Mouse (Mus musculus): Measurements from ENCODE around the gene Tenm4. TPM values are rescaled to one million over a fixed set of nuclear protein-coding genes. Genes with fewer than 3 reads are reported as not detected.
A peak's percentile ranks its signal among the peaks of the same experiment; 100 is the strongest.

Tenm4 gene
- polyA plus RNA-seq, 1 experiment from 2014 or later: 9.1 TPM

DNA sequence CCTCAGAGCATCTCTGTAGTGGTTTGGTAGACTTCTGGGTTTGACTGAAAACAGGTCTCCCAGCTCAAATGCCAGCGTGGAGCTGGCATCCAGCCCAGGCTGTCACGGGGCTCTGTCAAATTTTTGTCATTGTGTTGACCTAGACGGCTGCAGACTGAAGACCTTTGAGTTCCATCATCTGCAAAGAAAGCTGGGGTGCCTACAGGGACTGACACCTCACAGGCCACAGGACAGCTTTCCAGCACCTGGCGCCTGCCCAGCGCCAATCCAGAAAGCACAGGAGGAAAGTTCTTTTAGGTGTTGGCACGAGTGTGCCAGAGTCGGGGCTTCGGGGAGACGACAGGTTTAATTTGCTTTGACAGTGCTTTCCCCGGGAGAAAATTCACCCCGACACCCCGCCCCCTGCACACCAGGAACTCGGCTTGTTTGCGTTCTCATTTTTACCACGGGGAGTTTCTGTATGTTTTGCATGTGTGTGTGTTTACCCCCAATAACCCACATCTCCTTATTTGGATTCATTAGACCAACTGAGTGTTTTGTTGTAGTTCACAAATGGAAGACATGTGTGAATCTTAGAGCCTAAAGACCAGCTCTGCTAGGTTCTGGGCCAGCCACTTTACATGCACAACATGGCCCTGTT lies 594.4 kb downstream of the Tenm4 start:
- H3K4me2 ChIP-seq (ENCODE audit: low read depth, low read length): peak overlapping the region; percentile 31; the same call in 1 of the 2 replicates
- H3K27me3 ChIP-seq (ENCODE audit: control insufficient read depth, insufficient read depth, low read length): no peaks in the 10 kb centered on the region
- peak; percentile 72 for ATAC-seq (replicated peaks; ENCODE audit: extremely low read depth, insufficient read depth, low FRiP score)
- no peaks in the 10 kb centered on the region for H3K36me3 ChIP-seq (ENCODE audit: control insufficient read depth, insufficient read depth)
- H3K4me1 ChIP-seq (ENCODE audit: control insufficient read depth, insufficient read depth, low read length): peaks cover 12% of the 10 kb centered on the region
- WGBS: 38% methylated on average over 15 of the region's 15 CpGs
- peaks cover 7% of the 10 kb centered on the region; the same call in 1 of the 2 replicates for H3K9me3 ChIP-seq (replicated peaks; ENCODE audit: control insufficient read depth, low read length)
- H3K4me3 ChIP-seq (ENCODE audit: low read length): 0 out of 2 replicates have a peak overlapping the region, but pooled peaks have one; percentile 9
- no peak overlapping the region for H3K9ac ChIP-seq (ENCODE audit: low read length)
- no peak overlapping the region for H3K27ac ChIP-seq (ENCODE audit: low read length)

GRCm38 (mm10) chr7:96767090-96767489 lies 596.0 kb downstream of the Tenm4 start:
- Histone ChIP-seq H3K36me3 (ENCODE audit: control insufficient read depth, insufficient read depth) (no peaks in the 10 kb centered on the region), H3K4me3 (ENCODE audit: low read length) (no peak overlapping the region), H3K27me3 (ENCODE audit: control insufficient read depth, insufficient read depth, low read length) (no peaks in the 10 kb centered on the region; the same call in 1 of the 2 replicates), H3K27ac (ENCODE audit: low read length) (no peak overlapping the region), H3K9ac (ENCODE audit: low read length) (no peak overlapping the region), H3K4me1 (ENCODE audit: control insufficient read depth, insufficient read depth, low read length) (peaks cover 12% of the 10 kb centered on the region), H3K9me3 (replicated peaks; ENCODE audit: control insufficient read depth, low read length) (peaks cover 7% of the 10 kb centered on the region; the same call in 1 of the 2 replicates), H3K4me2 (ENCODE audit: low read depth, low read length) (no peak overlapping the region)
- 81% methylated on average over 3 of the region's 3 CpGs for WGBS
- ATAC-seq (replicated peaks; ENCODE audit: extremely low read depth, insufficient read depth, low FRiP score): no peak

GRCm38 (mm10) chr7:96768718-96769117 lies 597.7 kb downstream of the Tenm4 start:
- Histone ChIP-seq H3K4me2 (ENCODE audit: low read depth, low read length) (no peak overlapping the region), H3K27me3 (ENCODE audit: control insufficient read depth, insufficient read depth, low read length) (peaks cover 1% of the 10 kb centered on the region; the same call in 1 of the 2 replicates), H3K36me3 (ENCODE audit: control insufficient read depth, insufficient read depth) (no peaks in the 10 kb centered on the region), H3K4me3 (ENCODE audit: low read length) (no peak overlapping the region), H3K9me3 (replicated peaks; ENCODE audit: control insufficient read depth, low read length) (peaks cover 10% of the 10 kb centered on the region; the same call in 1 of the 2 replicates), H3K9ac (ENCODE audit: low read length) (no peak overlapping the region), H3K4me1 (ENCODE audit: control insufficient read depth, insufficient read depth, low read length) (peaks cover 12% of the 10 kb centered on the region), H3K27ac (ENCODE audit: low read length) (no peak overlapping the region)
- ATAC-seq (replicated peaks; ENCODE audit: extremely low read depth, insufficient read depth, low FRiP score): no peak; the same call in 1 of the 2 replicates
- WGBS: 79% methylated on average over 6 of the region's 6 CpGs

DNA sequence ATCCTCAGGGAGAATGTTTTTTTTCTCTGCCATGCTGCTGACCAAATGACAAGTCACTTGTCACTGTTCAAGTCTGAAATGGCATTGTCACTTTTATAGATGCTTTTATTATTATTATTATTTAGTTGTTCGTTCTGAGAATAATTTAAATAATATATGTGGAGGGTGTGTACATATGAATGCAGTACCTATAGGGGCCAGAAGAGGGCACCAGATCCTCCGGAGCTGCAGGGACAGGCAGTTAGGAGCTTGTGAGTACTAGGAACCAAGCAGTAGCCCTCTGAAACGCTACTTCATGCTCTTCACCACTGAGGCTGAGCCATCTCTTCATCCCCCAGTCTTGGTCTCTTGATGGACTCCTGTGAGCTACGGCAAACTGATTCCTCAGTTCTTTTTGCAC lies 598.7 kb downstream of the Tenm4 start:
- Histone ChIP-seq H3K9me3 (replicated peaks; ENCODE audit: control insufficient read depth, low read length) (peaks cover 10% of the 10 kb centered on the region; the same call in 1 of the 2 replicates), H3K4me3 (ENCODE audit: low read length) (no peak overlapping the region), H3K4me2 (ENCODE audit: low read depth, low read length) (no peak overlapping the region), H3K9ac (ENCODE audit: low read length) (no peak overlapping the region), H3K27ac (ENCODE audit: low read length) (no peak overlapping the region), H3K4me1 (ENCODE audit: control insufficient read depth, insufficient read depth, low read length) (peaks cover 11% of the 10 kb centered on the region), H3K27me3 (ENCODE audit: control insufficient read depth, insufficient read depth, low read length) (peaks cover 7% of the 10 kb centered on the region; the same call in 1 of the 2 replicates), H3K36me3 (ENCODE audit: control insufficient read depth, insufficient read depth) (no peaks in the 10 kb centered on the region)
- ATAC-seq (replicated peaks; ENCODE audit: extremely low read depth, insufficient read depth, low FRiP score): no peak
- 68% methylated on average over 4 of the region's 4 CpGs for WGBS

DNA sequence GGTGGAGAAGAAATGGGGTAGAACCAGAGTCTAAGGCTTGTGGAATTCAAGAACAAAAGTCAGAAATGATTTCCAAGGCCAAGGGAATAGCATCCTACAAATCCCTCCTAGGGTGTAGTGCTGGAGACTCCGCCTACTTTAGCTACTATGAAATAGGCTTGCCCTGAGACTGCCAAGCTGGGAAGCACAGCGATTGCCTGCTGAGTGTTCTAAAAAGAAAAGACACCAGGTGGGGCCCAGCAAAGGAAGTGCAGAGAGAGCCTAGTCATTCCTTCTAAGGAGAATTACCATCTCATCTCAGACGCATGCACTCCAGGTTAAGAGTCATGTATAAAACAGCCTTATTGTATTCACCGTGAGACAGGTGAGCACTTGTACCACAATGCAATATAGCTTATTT lies 601.9 kb downstream of the Tenm4 start:
- no peak for ATAC-seq (replicated peaks; ENCODE audit: extremely low read depth, insufficient read depth, low FRiP score)
- 66% methylated on average over 4 of the region's 4 CpGs for WGBS
- no peaks in the 10 kb centered on the region for H3K36me3 ChIP-seq (ENCODE audit: control insufficient read depth, insufficient read depth)

GRCm38 (mm10) chr7:96773585-96774225 lies 602.7 kb downstream of the Tenm4 start:
- Histone ChIP-seq H3K4me2 (ENCODE audit: low read depth, low read length) (no peak overlapping the region), H3K9me3 (replicated peaks; ENCODE audit: control insufficient read depth, low read length) (peaks cover 10% of the 10 kb centered on the region; the same call in 1 of the 2 replicates), H3K9ac (ENCODE audit: low read length) (no peak overlapping the region), H3K4me3 (ENCODE audit: low read length) (no peak overlapping the region), H3K4me1 (ENCODE audit: control insufficient read depth, insufficient read depth, low read length) (no peaks in the 10 kb centered on the region), H3K27ac (ENCODE audit: low read length) (no peak overlapping the region), H3K36me3 (ENCODE audit: control insufficient read depth, insufficient read depth) (no peaks in the 10 kb centered on the region), H3K27me3 (ENCODE audit: control insufficient read depth, insufficient read depth, low read length) (peaks cover 7% of the 10 kb centered on the region; the same call in 1 of the 2 replicates)
- ATAC-seq (replicated peaks; ENCODE audit: extremely low read depth, insufficient read depth, low FRiP score): no peak
- 67% methylated on average over 17 of the region's 17 CpGs for WGBS

More for the DNA sequence above, 601.9 kb downstream of the Tenm4 start:
- Histone ChIP-seq H3K27ac (ENCODE audit: low read length) (no peak overlapping the region), H3K4me3 (ENCODE audit: low read length) (no peak overlapping the region), H3K9me3 (replicated peaks; ENCODE audit: control insufficient read depth, low read length) (peaks cover 15% of the 10 kb centered on the region; the same call in 1 of the 2 replicates), H3K4me1 (ENCODE audit: control insufficient read depth, insufficient read depth, low read length) (no peaks in the 10 kb centered on the region), H3K27me3 (ENCODE audit: control insufficient read depth, insufficient read depth, low read length) (peaks cover 7% of the 10 kb centered on the region; the same call in 1 of the 2 replicates), H3K4me2 (ENCODE audit: low read depth, low read length) (no peak overlapping the region), H3K9ac (ENCODE audit: low read length) (no peak overlapping the region)

GRCm38 (mm10) chr7:96775080-96775486 lies 604.0 kb downstream of the Tenm4 start:
- Histone ChIP-seq H3K4me2 (ENCODE audit: low read depth, low read length) (no peak overlapping the region), H3K27ac (ENCODE audit: low read length) (no peak overlapping the region), H3K4me1 (ENCODE audit: control insufficient read depth, insufficient read depth, low read length) (no peaks in the 10 kb centered on the region)

GRCm38 (mm10) chr7:96777938-96778600 lies 607.0 kb downstream of the Tenm4 start:
- ATAC-seq (replicated peaks; ENCODE audit: extremely low read depth, insufficient read depth, low FRiP score): no peak
- 77% methylated on average over 8 of the region's 8 CpGs for WGBS

More at GRCm38 (mm10) chr7:96775080-96775486, 604.0 kb downstream of the Tenm4 start:
- Histone ChIP-seq H3K36me3 (ENCODE audit: control insufficient read depth, insufficient read depth) (no peaks in the 10 kb centered on the region), H3K4me3 (ENCODE audit: low read length) (no peak overlapping the region), H3K9me3 (replicated peaks; ENCODE audit: control insufficient read depth, low read length) (peaks cover 10% of the 10 kb centered on the region; the same call in 1 of the 2 replicates), H3K9ac (ENCODE audit: low read length) (no peak overlapping the region), H3K27me3 (ENCODE audit: control insufficient read depth, insufficient read depth, low read length) (peaks cover 7% of the 10 kb centered on the region; the same call in 1 of the 2 replicates)
- 62% methylated on average over 6 of the region's 6 CpGs for WGBS
- no peak for ATAC-seq (replicated peaks; ENCODE audit: extremely low read depth, insufficient read depth, low FRiP score)

More at GRCm38 (mm10) chr7:96777938-96778600, 607.0 kb downstream of the Tenm4 start:
- Histone ChIP-seq H3K9me3 (replicated peaks; ENCODE audit: control insufficient read depth, low read length) (peaks cover 7% of the 10 kb centered on the region; the same call in 1 of the 2 replicates), H3K4me2 (ENCODE audit: low read depth, low read length) (no peak overlapping the region), H3K27me3 (ENCODE audit: control insufficient read depth, insufficient read depth, low read length) (peaks cover 7% of the 10 kb centered on the region; the same call in 1 of the 2 replicates), H3K4me1 (ENCODE audit: control insufficient read depth, insufficient read depth, low read length) (no peaks in the 10 kb centered on the region), H3K4me3 (ENCODE audit: low read length) (no peak overlapping the region), H3K36me3 (ENCODE audit: control insufficient read depth, insufficient read depth) (no peaks in the 10 kb centered on the region), H3K27ac (ENCODE audit: low read length) (no peak overlapping the region), H3K9ac (ENCODE audit: low read length) (no peak overlapping the region)
